Mouse (Mus musculus): ENCODE results near the gene Maml1. TPM values are rescaled to one million over a fixed set of nuclear protein-coding genes. Genes with fewer than 3 reads are reported as not detected.
A peak's percentile ranks its signal among the peaks of the same experiment; 100 is the strongest.

Maml1 gene
- total and polyA plus RNA-seq, 3 experiments, result 6.1 to 44.8 (median 17.8) TPM

- no peak for ATAC-seq (ENCODE audit: extremely low read depth, insufficient number of reproducible peaks, low FRiP score, poor library complexity, severe bottlenecking)
- peaks cover 16% of the 10 kb centered on the region for H3K27me3 ChIP-seq (ENCODE audit: insufficient read depth, low read length)
- no peaks in the 10 kb centered on the region for H3K9me3 ChIP-seq (replicated peaks)
- TF ChIP-seq GATA2 (IDR thresholded peaks at IDR 0.05; ENCODE audit: borderline replicate concordance, low read depth, low read length) (no peak), CTCF (IDR thresholded peaks at IDR 0.05; ENCODE audit: low read depth, low read length) (no peak)
- peaks cover 31% of the 10 kb centered on the region for H3K4me1 ChIP-seq (ENCODE audit: insufficient read depth, low read depth, low read length)
- no peak for DNase-seq (ENCODE audit: low spot score)
- peak within 1 kb of the TSS; percentile 76; the same call in 1 of the 2 replicates for H3K4me3 ChIP-seq (ENCODE audit: low read depth, low read length)
- H3K36me3 ChIP-seq (replicated peaks), result peaks cover 33% of the 10 kb centered on the region
Observed at GRCm38 (mm10) chr11:50238324-50238723, 53.8 kb downstream of the Maml1 start, which contains the start of gene Ltc4s. Ltc4s (minus strand) TSS chr11:50238616.

DNA sequence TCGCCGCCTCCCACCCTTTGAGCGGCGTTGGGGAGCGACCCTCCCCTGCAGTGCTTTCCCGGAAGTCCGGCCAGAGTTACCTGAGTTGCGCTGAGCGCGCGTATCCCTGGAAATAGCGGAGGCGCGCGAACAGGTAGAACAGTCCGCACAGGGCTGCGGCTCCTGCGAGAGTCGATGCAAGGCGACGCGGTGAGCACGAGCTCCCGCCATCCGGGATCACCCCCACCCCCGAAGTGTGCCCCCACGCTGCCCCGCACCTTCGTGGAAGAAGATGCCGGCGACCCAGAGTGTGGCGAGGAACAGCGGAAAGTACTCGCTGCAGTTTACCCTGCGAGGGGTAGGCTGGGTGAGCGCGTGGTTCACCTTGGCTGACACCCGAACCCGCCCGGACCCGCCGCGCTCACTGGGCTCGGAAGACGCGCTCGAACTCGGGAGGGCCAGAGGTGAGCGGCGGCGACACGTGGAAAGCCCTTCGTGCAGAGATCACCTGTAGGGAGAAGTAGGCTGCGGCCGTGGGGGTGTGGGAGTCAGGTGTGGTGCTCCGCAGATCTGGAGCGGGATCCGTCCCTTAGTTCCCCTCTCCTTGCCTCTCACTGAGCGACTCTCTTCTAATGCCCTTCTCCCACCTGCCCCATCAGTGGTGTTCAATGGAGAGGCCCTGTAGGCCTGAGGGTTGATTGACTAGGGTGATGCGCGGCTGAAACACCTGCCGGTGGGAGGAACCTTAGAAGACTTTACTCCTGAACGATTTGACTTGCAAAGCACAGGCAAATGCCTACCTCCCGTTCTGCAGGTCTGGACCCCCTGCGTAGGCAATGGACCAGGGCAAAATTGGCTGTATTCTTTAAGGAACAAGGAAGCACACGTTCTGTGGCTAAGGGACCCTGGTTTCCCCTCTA lies 54.9 kb downstream of the Maml1 start:
- DNase-seq (ENCODE audit: low spot score), result peak; percentile 36
- peaks cover 32% of the 10 kb centered on the region for H3K4me1 ChIP-seq (ENCODE audit: insufficient read depth, low read depth, low read length)
- ATAC-seq (ENCODE audit: extremely low read depth, insufficient number of reproducible peaks, low FRiP score, poor library complexity, severe bottlenecking), result no peak
- H3K36me3 ChIP-seq (replicated peaks), result peaks cover 45% of the 10 kb centered on the region
- H3K27me3 ChIP-seq (ENCODE audit: insufficient read depth, low read length), result peaks cover 16% of the 10 kb centered on the region
- peak overlapping the region; percentile 76 for H3K4me3 ChIP-seq (ENCODE audit: low read depth, low read length)
- no peaks in the 10 kb centered on the region for H3K9me3 ChIP-seq (replicated peaks)
- TF ChIP-seq CTCF (IDR thresholded peaks at IDR 0.05; ENCODE audit: low read depth, low read length) (no peak), GATA2 (IDR thresholded peaks at IDR 0.05; ENCODE audit: borderline replicate concordance, low read depth, low read length) (no peak), GATA1 (IDR thresholded peaks at IDR 0.05; ENCODE audit: borderline replicate concordance, low read length) (no peak), TAL1 (conservative IDR thresholded peaks at IDR 0.05; ENCODE audit: low read depth, low read length) (no peak), POLR2AphosphoS5 (IDR thresholded peaks at IDR 0.05; ENCODE audit: insufficient replicate concordance, low read depth, low read length) (no peak)

- no peak for TF ChIP-seq GATA2 (IDR thresholded peaks at IDR 0.05; ENCODE audit: borderline replicate concordance, low read depth, low read length)
- TF ChIP-seq CTCF (IDR thresholded peaks at IDR 0.05; ENCODE audit: low read depth, low read length), result no peak
- no peak for TF ChIP-seq POLR2AphosphoS5 (IDR thresholded peaks at IDR 0.05; ENCODE audit: insufficient replicate concordance, low read depth, low read length)
- TF ChIP-seq TAL1 (conservative IDR thresholded peaks at IDR 0.05; ENCODE audit: low read depth, low read length), result no peak
- TF ChIP-seq GATA1 (IDR thresholded peaks at IDR 0.05; ENCODE audit: borderline replicate concordance, low read length), result no peak
- peak; percentile 94 for DNase-seq (ENCODE audit: low spot score)
- peaks cover 39% of the 10 kb centered on the region for H3K4me1 ChIP-seq (ENCODE audit: insufficient read depth, low read depth, low read length)
Observed at GRCm38 (mm10) chr11:50236540-50236936, 55.6 kb downstream of the Maml1 start.

DNA sequence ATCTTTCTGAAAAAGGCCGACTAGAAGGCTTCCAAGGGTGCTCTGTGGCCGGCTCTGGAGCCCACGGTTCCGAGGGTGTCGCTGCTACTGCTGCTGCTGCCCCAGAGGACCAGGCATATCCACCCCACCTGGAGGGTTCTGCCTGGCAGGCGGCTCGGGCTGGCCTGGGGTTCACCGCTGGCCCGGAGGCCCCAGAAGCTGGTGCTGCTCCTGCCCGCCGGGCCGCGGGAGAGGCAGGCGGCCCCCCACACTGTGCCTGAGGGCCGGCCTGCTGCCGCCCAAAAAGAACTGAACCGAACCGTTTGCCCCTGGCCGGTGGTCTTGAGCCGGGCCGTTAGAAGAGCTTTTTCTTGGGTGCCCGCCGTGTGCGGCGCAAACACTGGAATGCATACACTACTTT lies 57.5 kb downstream of the Maml1 start:
- no peak overlapping the region for H3K4me3 ChIP-seq (ENCODE audit: low read depth, low read length)
- peaks cover 69% of the 10 kb centered on the region for H3K36me3 ChIP-seq (replicated peaks)
- ATAC-seq (ENCODE audit: extremely low read depth, insufficient number of reproducible peaks, low FRiP score, poor library complexity, severe bottlenecking) (no peak), DNase-seq (ENCODE audit: low spot score) (no peak)
- peaks cover 16% of the 10 kb centered on the region for H3K27me3 ChIP-seq (ENCODE audit: insufficient read depth, low read length)
- TF ChIP-seq TAL1 (conservative IDR thresholded peaks at IDR 0.05; ENCODE audit: low read depth, low read length) (no peak), GATA1 (IDR thresholded peaks at IDR 0.05; ENCODE audit: borderline replicate concordance, low read length) (no peak)
- H3K9me3 ChIP-seq (replicated peaks), result no peaks in the 10 kb centered on the region
- H3K4me1 ChIP-seq (ENCODE audit: insufficient read depth, low read depth, low read length), result peaks cover 54% of the 10 kb centered on the region

More at GRCm38 (mm10) chr11:50236540-50236936, 55.6 kb downstream of the Maml1 start:
- peaks cover 16% of the 10 kb centered on the region for H3K27me3 ChIP-seq (ENCODE audit: insufficient read depth, low read length)
- no peaks in the 10 kb centered on the region for H3K9me3 ChIP-seq (replicated peaks)
- peaks cover 51% of the 10 kb centered on the region for H3K36me3 ChIP-seq (replicated peaks)
- peak; percentile 76 for ATAC-seq (ENCODE audit: extremely low read depth, insufficient number of reproducible peaks, low FRiP score, poor library complexity, severe bottlenecking)
- peak overlapping the region; percentile 76 for H3K4me3 ChIP-seq (ENCODE audit: low read depth, low read length)

GRCm38 (mm10) chr11:50233993-50234392 lies 58.1 kb downstream of the Maml1 start:
- peaks cover 16% of the 10 kb centered on the region for H3K27me3 ChIP-seq (ENCODE audit: insufficient read depth, low read length)
- peaks cover 57% of the 10 kb centered on the region for H3K4me1 ChIP-seq (ENCODE audit: insufficient read depth, low read depth, low read length)
- ATAC-seq (ENCODE audit: extremely low read depth, insufficient number of reproducible peaks, low FRiP score, poor library complexity, severe bottlenecking) (no peak), DNase-seq (ENCODE audit: low spot score) (no peak)
- H3K36me3 ChIP-seq (replicated peaks), result peaks cover 75% of the 10 kb centered on the region
- no peak overlapping the region for H3K4me3 ChIP-seq (ENCODE audit: low read depth, low read length)
- TF ChIP-seq GATA2 (IDR thresholded peaks at IDR 0.05; ENCODE audit: borderline replicate concordance, low read depth, low read length), result no peak
- TF ChIP-seq TAL1 (conservative IDR thresholded peaks at IDR 0.05; ENCODE audit: low read depth, low read length), result no peak
- no peak for TF ChIP-seq GATA1 (IDR thresholded peaks at IDR 0.05; ENCODE audit: borderline replicate concordance, low read length)
- TF ChIP-seq CTCF (IDR thresholded peaks at IDR 0.05; ENCODE audit: low read depth, low read length), result no peak
- no peaks in the 10 kb centered on the region for H3K9me3 ChIP-seq (replicated peaks)

- H3K36me3 ChIP-seq (replicated peaks), result peaks cover 83% of the 10 kb centered on the region
- peaks cover 59% of the 10 kb centered on the region for H3K4me1 ChIP-seq (ENCODE audit: insufficient read depth, low read depth, low read length)
- H3K9me3 ChIP-seq (replicated peaks), result no peaks in the 10 kb centered on the region
- H3K4me3 ChIP-seq (ENCODE audit: low read depth, low read length), result no peak overlapping the region
- TF ChIP-seq CTCF (IDR thresholded peaks at IDR 0.05; ENCODE audit: low read depth, low read length) (no peak), GATA1 (IDR thresholded peaks at IDR 0.05; ENCODE audit: borderline replicate concordance, low read length) (no peak), TAL1 (conservative IDR thresholded peaks at IDR 0.05; ENCODE audit: low read depth, low read length) (no peak), GATA2 (IDR thresholded peaks at IDR 0.05; ENCODE audit: borderline replicate concordance, low read depth, low read length) (no peak)
- ATAC-seq (ENCODE audit: extremely low read depth, insufficient number of reproducible peaks, low FRiP score, poor library complexity, severe bottlenecking), result no peak
- no peak for DNase-seq (ENCODE audit: low spot score)
- peaks cover 11% of the 10 kb centered on the region for H3K27me3 ChIP-seq (ENCODE audit: insufficient read depth, low read length)
Observed at GRCm38 (mm10) chr11:50233022-50233421, 59.1 kb downstream of the Maml1 start.
